Mouse (Mus musculus): ENCODE measurements around the gene Gng12. TPM values are rescaled to one million over a fixed set of nuclear protein-coding genes. Genes with fewer than 3 reads are reported as not detected.
"Not testable (repeated sequence)": the region's sequence is repeated elsewhere in the genome, so short reads cannot be mapped to it uniquely, and the experiment has no call there.

The Gng12 gene
- polyA plus RNA-seq, 1 experiment from 2014 or later = 31.2 TPM

GRCm38 (mm10) chr6:67015739-67016519 is 119.7 kb downstream of the Gng12 start:
- H3K9me3 ChIP-seq (replicated peaks) = no peaks in the 10 kb centered on the region
- no peaks in the 10 kb centered on the region for H3K36me3 ChIP-seq (replicated peaks)
- ATAC-seq (ENCODE audit: insufficient read depth) = no peak
- peak overlapping the region; percentile 6 for H3K27ac ChIP-seq (replicated peaks)
- 62% methylated on average over 8 of the region's 8 CpGs for whole genome bisulfite sequencing (ENCODE audit: insufficient replicate concordance)
- H3K4me1 ChIP-seq (replicated peaks) = peaks cover 51% of the 10 kb centered on the region
- no peak overlapping the region for H3K4me2 ChIP-seq
- H3K27me3 ChIP-seq = no peaks in the 10 kb centered on the region
- no peak overlapping the region for H3K4me3 ChIP-seq (replicated peaks)
- no peak overlapping the region for H3K9ac ChIP-seq

GRCm38 (mm10) chr6:67016520-67017111 is 120.4 kb downstream of the Gng12 start:
- H3K4me3 ChIP-seq (replicated peaks) = no peak overlapping the region
- 60% methylated on average over 7 of the region's 7 CpGs for WGBS (ENCODE audit: insufficient replicate concordance)
- peaks cover 51% of the 10 kb centered on the region for H3K4me1 ChIP-seq (replicated peaks)
- no peak overlapping the region for H3K9ac ChIP-seq
- no peak overlapping the region for H3K4me2 ChIP-seq
- no peaks in the 10 kb centered on the region for H3K27me3 ChIP-seq
- H3K27ac ChIP-seq (replicated peaks) = peak overlapping the region; percentile 6; the same call in 1 of the 2 replicates
- no peak for ATAC-seq (ENCODE audit: insufficient read depth)
- no peaks in the 10 kb centered on the region for H3K9me3 ChIP-seq (replicated peaks)
- H3K36me3 ChIP-seq (replicated peaks) = no peaks in the 10 kb centered on the region

- WGBS (ENCODE audit: insufficient replicate concordance) = 69% methylated on average over 4 of the region's 4 CpGs
Observed at GRCm38 (mm10) chr6:67018365-67018764, 122.2 kb downstream of the Gng12 start.

GRCm38 (mm10) chr6:67019001-67019400 is 122.8 kb downstream of the Gng12 start:
- not testable (repeated sequence) for H3K4me2 ChIP-seq; H3K27me3 ChIP-seq; H3K4me3 ChIP-seq (replicated peaks); ATAC-seq (ENCODE audit: insufficient read depth); H3K27ac ChIP-seq (replicated peaks); H3K9ac ChIP-seq; H3K36me3 ChIP-seq (replicated peaks); H3K9me3 ChIP-seq (replicated peaks)
- WGBS (ENCODE audit: insufficient replicate concordance) = 79% methylated on average over 7 of the region's 7 CpGs
- H3K4me1 ChIP-seq (replicated peaks) = peaks cover 32% of the 10 kb centered on the region

More at GRCm38 (mm10) chr6:67018365-67018764, 122.2 kb downstream of the Gng12 start:
- Histone ChIP-seq H3K4me1 (replicated peaks) (peaks cover 38% of the 10 kb centered on the region), H3K4me3 (replicated peaks) (no peak overlapping the region), H3K4me2 (no peak overlapping the region), H3K9ac (no peak overlapping the region), H3K36me3 (replicated peaks) (no peaks in the 10 kb centered on the region), H3K27me3 (no peaks in the 10 kb centered on the region), H3K9me3 (replicated peaks) (no peaks in the 10 kb centered on the region), H3K27ac (replicated peaks) (no peak overlapping the region)
- no peak for ATAC-seq (ENCODE audit: insufficient read depth)

- Histone ChIP-seq H3K4me2 (no peak overlapping the region), H3K9ac (no peak overlapping the region), H3K27ac (replicated peaks) (no peak overlapping the region), H3K9me3 (replicated peaks) (no peaks in the 10 kb centered on the region), H3K27me3 (no peaks in the 10 kb centered on the region), H3K4me3 (replicated peaks) (no peak overlapping the region), H3K36me3 (replicated peaks) (no peaks in the 10 kb centered on the region), H3K4me1 (replicated peaks) (peaks cover 9% of the 10 kb centered on the region)
- 74% methylated on average over 5 of the region's 5 CpGs for WGBS (ENCODE audit: insufficient replicate concordance)
- ATAC-seq (ENCODE audit: insufficient read depth) = no peak
Observed at GRCm38 (mm10) chr6:67021308-67021707, 125.1 kb downstream of the Gng12 start.

- H3K4me3 ChIP-seq (replicated peaks) = no peak overlapping the region
- H3K4me1 ChIP-seq (replicated peaks) = peaks cover 22% of the 10 kb centered on the region
- H3K27me3 ChIP-seq = no peaks in the 10 kb centered on the region
- no peaks in the 10 kb centered on the region for H3K9me3 ChIP-seq (replicated peaks)
- ATAC-seq (ENCODE audit: insufficient read depth) = no peak
- H3K9ac ChIP-seq = no peak overlapping the region
- no peaks in the 10 kb centered on the region for H3K36me3 ChIP-seq (replicated peaks)
- 81% methylated on average over 4 of the region's 4 CpGs for WGBS (ENCODE audit: insufficient replicate concordance)
- H3K27ac ChIP-seq (replicated peaks) = no peak overlapping the region
- H3K4me2 ChIP-seq = no peak overlapping the region
Observed at GRCm38 (mm10) chr6:67023729-67024128, 127.5 kb downstream of the Gng12 start.

GRCm38 (mm10) chr6:67026661-67027060 is 130.5 kb downstream of the Gng12 start:
- Histone ChIP-seq H3K4me3 (replicated peaks) (no peak overlapping the region), H3K27me3 (no peaks in the 10 kb centered on the region), H3K9me3 (replicated peaks) (no peaks in the 10 kb centered on the region), H3K4me1 (replicated peaks) (peaks cover 29% of the 10 kb centered on the region), H3K9ac (no peak overlapping the region), H3K4me2 (no peak overlapping the region), H3K36me3 (replicated peaks) (no peaks in the 10 kb centered on the region), H3K27ac (replicated peaks) (no peak overlapping the region)
- WGBS (ENCODE audit: insufficient replicate concordance) = 70% methylated on average over 3 of the region's 3 CpGs
- ATAC-seq (ENCODE audit: insufficient read depth) = no peak

- Histone ChIP-seq H3K4me1 (replicated peaks) (peaks cover 29% of the 10 kb centered on the region), H3K9ac (no peak overlapping the region), H3K27ac (replicated peaks) (no peak overlapping the region), H3K4me3 (replicated peaks) (no peak overlapping the region), H3K27me3 (no peaks in the 10 kb centered on the region), H3K36me3 (replicated peaks) (no peaks in the 10 kb centered on the region), H3K4me2 (no peak overlapping the region), H3K9me3 (replicated peaks) (no peaks in the 10 kb centered on the region)
- 46% methylated on average over 9 of the region's 9 CpGs for WGBS (ENCODE audit: insufficient replicate concordance)
- ATAC-seq (ENCODE audit: insufficient read depth) = no peak
Observed at GRCm38 (mm10) chr6:67027438-67028142, 131.4 kb downstream of the Gng12 start.

GRCm38 (mm10) chr6:67029312-67029950 is 133.2 kb downstream of the Gng12 start:
- Histone ChIP-seq H3K4me2 (no peak overlapping the region), H3K36me3 (replicated peaks) (no peaks in the 10 kb centered on the region), H3K9me3 (replicated peaks) (no peaks in the 10 kb centered on the region), H3K4me1 (replicated peaks) (peaks cover 42% of the 10 kb centered on the region), H3K9ac (no peak overlapping the region), H3K27ac (replicated peaks) (no peak overlapping the region), H3K4me3 (replicated peaks) (no peak overlapping the region), H3K27me3 (no peaks in the 10 kb centered on the region)
- WGBS (ENCODE audit: insufficient replicate concordance) = 61% methylated on average over 5 of the region's 5 CpGs
- ATAC-seq (ENCODE audit: insufficient read depth) = no peak

- ATAC-seq (ENCODE audit: insufficient read depth) = no peak
- WGBS (ENCODE audit: insufficient replicate concordance) = 53% methylated on average over 3 of the region's 3 CpGs
- Histone ChIP-seq H3K27me3 (no peaks in the 10 kb centered on the region), H3K9me3 (replicated peaks) (no peaks in the 10 kb centered on the region), H3K9ac (no peak overlapping the region), H3K27ac (replicated peaks) (no peak overlapping the region), H3K4me1 (replicated peaks) (peaks cover 46% of the 10 kb centered on the region), H3K4me2 (no peak overlapping the region), H3K36me3 (replicated peaks) (no peaks in the 10 kb centered on the region), H3K4me3 (replicated peaks) (no peak overlapping the region)
Observed at GRCm38 (mm10) chr6:67029987-67030386, 133.8 kb downstream of the Gng12 start.

GRCm38 (mm10) chr6:67030416-67030815 is 134.2 kb downstream of the Gng12 start:
- Histone ChIP-seq H3K27ac (replicated peaks) (no peak overlapping the region), H3K4me2 (no peak overlapping the region), H3K9ac (no peak overlapping the region), H3K4me1 (replicated peaks) (peaks cover 48% of the 10 kb centered on the region), H3K9me3 (replicated peaks) (no peaks in the 10 kb centered on the region), H3K36me3 (replicated peaks) (peaks cover 3% of the 10 kb centered on the region; the same call in 1 of the 2 replicates), H3K4me3 (replicated peaks) (no peak overlapping the region), H3K27me3 (no peaks in the 10 kb centered on the region)
- WGBS (ENCODE audit: insufficient replicate concordance) = 69% methylated on average over 2 of the region's 2 CpGs
- no peak for ATAC-seq (ENCODE audit: insufficient read depth)

All from liver, embryonic 15.5 days (tissue).